Mouse (Mus musculus): Measurements from ENCODE around the gene Stat4.
A peak's percentile ranks its signal among the peaks of the same experiment; 100 is the strongest.

The Stat4 gene

DNA sequence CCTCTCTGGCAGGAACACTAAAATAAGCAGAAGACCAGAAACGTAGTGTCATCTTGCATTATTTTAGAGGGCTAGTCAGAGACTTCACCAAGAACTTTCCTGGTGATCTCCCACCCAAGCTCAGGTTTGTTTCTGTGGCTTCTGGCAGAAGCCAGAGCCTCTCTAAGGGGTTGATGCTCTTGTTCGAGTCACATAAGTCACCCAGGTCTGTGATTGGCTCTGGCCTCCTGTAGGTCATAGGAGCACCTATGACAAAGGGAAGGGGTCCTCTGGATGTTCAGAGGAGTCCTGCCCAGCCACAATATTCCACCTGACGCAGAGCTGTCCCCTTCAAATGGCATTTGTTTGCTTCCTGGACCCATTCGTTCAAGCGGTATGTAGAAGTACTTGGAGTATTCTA, at the start of gene Stat4:
Gene Stat4 (plus strand): TSS at position 301 of the 400 bp plus-strand sequence.
- no peak for DNase-seq

DNA sequence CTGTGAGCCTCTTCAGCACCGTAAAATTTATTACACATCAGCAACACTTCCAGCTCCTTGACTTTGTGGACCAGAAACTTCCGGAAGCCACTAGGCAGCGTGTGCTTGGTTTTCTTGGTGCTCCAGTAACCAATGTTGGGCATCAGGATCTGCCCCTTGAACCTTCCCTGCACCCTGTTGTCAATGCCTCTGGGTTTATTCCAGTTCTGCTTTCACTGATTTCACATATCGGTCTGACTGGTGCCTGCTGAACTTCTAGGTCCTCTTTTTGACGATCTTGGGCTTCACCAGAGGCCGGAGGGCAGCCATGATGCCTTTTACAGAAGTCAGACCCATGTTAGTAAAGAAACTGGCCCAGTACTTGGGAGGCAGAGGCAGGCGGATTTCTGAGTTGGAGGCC, 48.6 kb upstream of the Stat4 start:
- no peak for DNase-seq

DNA sequence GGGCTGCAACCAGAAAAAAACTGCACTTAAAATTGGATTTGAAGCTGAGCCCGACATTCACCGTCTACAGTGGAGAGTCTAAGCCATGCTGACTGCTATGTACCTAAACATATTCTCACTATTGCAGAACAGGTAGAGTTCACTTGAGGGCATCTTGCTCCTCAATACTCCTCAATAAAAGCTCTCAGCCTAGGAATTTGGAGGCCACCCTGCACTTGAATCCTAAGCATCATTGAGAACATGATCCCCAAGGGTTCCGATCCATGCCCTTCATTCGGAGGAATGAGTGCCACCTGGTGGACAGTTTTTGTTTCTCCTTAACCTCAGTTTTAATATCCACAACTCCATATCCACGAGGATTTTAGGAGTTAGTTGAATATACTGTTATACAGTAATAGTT, 42.2 kb upstream of the Stat4 start:
- no peak for DNase-seq

DNA sequence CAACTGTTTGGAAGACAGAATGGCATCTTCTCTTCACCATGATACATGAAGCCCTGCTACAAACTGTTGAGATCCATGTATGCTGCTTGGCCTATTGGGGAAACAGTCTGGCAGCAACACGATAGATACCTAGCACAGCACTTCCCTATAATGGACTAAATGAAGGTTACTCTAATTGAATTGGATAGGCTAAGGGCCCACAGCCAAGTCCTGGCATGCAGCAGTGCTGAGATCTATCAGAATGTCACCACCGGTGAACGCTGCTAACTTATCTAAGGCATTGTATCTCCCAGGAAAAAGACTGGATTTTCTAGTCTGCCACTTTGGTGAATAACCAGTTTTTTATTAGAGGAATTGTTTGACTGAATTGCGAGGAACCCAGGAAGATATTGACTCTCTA, 39.8 kb upstream of the Stat4 start:
- DNase-seq = no peak

DNA sequence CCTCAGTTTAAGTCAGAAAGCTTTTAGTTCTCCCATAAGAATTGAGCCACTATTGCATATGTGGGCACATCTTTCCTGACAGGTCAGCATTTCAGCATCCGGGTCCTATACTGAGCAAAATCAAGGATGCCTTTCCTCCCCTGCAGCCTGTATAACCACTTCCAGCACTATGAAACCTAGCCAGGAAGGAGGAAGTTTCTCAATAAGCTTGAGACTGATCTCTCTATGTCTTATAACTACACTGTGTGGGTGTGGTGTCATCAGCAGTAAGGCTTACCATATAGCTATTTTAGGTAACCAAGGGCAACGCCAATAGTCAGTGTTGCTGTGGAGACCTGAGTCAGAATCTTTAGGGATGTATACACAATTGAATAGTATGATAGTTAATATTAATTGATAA, 22.3 kb upstream of the Stat4 start:
- DNase-seq = no peak

DNA sequence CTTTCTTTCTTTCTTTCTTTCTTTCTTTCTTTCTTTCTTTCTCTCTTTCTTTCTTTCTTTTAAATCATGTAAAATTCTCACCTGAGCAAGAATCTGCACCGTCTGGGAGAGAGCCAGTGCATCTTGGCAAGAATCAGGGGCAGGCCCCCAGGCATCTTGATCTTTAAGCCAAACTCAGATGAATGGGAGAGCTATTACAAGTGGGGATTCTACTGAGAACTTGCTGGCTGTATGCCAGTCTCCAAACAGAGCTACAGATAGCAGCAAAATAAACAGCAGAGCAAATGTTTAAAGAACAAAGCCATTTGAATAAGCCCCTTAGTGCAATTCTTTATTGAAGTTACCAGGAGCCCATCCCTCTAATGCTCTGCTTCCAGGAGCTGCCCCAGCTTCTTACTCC, 18.0 kb upstream of the Stat4 start:
- DNase-seq = peak; percentile 19

DNA sequence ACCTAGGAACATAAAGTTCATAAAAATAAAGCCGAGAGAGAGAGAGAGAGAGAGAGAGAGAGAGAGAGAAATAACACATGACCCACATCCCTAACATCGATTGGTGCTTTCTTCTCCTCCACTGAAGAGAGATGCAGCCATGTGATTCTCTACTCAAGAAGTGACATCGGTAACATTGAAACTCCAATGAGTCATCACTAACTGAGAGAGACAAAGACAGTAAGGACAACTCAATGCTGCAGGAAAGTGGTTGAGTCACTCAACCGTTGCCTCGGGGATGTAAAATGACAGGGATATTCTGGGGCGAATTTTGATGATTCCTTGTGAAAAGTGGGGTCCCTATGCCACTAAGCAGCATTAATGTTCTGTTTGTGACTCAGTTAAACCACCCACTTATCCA, 16.8 kb upstream of the Stat4 start:
- DNase-seq = no peak

DNA sequence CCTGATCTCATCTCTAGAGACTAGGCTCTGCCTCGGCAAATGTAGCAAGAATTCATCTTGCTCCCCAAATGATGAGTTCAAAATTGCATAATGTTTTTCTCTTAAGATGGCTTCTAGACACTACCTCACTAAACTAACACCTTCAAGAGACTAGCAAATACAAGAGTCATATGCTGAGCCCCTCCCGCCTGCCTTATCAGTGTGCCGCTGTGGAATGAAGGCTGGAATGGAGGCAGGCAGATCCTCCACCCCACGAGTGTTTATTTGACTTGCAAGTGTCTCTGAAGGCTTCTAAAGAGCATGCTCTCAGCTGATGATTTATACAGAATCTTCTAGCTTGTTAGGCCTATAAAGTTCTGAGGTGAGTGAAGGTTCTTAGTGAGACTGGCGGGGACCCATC, 11.4 kb upstream of the Stat4 start:
- DNase-seq = no peak

DNA sequence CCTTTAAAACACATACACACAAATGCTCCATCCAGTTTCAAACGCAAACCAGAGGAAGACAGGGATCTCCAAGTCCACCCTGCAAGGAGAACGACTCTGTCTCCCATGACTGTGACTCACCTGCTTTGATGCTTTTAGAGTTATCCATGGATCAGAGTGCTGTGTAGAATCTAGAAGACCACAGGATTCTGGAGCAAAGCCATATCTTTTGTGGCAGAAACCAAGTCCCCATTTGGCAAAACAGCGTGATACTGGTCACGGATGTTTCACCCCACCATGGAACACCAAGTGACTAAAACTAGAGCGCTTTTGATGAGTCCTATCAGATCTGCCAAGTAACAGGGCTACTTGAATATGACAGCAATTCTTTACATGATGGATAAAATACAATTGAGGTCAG, 7.9 kb upstream of the Stat4 start:
- DNase-seq = peak; percentile 73

DNA sequence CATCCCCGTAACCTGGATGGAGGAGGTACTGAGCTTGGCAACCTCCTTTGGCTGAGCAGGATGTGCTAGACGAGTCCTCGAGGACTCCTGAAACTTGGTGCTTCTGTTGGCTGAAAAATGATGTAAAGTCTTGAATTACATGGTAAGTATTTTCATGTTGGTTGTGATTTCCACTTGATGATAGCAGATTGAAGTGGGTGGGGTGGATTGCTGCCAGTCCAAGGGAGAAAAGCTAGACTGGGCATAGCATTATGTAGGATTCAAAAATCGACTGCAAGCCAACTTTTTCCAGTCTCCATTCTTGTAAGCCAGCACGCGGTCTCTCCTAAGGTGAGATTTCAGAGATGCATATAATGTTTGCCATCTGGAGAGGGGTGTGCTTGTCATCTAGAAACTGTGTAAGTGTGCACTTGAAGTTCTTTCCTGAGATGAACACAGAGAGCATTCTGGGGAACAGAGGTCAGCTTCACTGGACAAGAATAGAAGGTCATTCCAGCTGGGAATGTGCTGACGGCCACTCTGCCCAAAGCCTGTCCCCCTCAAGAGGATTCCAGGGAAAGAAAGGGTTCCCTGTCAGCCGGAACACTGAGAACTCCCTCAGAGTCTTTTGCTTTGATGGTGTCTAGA, 5.1 kb downstream of the Stat4 start:
- DNase-seq = no peak

DNA sequence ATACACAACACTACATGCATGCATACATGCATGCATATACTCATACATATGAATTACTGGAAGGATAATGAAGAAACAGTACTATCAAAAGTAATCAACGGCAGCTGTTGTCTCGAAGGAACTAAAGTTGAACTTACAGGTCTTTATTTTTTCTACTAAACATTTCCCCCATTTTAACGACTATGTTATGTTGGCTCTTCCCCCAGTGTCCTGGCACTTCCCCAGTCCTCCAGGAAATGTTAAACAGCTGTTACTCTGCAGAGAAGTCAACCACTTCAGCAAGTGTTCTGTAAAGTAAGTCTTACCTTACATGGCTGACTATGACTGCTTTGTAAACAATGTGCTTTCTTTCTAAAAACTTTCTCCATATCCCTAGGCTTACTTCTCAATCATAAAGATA, 9.1 kb downstream of the Stat4 start:
- no peak for DNase-seq

DNA sequence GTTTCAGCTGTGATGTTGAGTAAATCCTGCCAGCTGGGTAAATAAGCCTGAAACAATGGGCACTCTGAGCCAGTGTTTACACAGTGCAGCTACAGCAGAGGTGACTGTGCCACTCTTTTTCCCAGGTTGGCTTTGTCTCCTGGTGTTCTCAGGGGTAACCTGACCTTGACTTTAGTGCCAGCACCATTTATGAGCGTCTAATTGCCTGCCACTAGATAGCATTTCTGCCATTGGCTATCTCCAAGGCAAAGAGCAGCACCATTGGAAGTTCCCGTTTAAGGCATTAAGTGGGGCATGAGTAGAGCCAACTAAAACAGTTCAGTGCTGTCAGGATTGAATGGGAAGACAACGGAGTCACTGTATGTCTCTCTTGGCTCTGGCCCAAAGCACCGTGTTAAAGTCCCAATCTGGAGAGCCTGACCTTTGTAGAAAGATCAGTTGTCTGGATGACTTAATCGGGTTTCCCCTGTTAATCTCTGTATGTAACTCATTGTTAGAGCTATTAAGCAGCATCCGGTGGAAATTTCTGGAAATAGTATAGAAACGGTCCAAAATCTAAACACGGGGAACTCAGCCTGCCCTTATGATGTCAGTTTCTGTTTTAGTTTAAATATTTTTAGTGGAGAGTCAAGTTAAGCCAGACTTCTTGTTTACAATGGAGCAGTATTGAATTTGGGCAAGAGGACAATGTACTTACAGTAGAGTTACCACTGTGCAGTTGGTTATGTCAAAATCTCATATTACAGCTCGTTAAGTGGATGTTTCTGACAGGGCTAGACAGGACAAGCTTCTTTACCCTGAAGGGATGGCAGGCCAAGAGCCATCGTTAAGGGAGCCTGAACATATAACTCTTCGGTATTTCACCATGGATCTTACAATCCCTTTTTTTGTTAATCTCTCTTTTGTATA, 10.1 kb downstream of the Stat4 start:
- no peak for DNase-seq

DNA sequence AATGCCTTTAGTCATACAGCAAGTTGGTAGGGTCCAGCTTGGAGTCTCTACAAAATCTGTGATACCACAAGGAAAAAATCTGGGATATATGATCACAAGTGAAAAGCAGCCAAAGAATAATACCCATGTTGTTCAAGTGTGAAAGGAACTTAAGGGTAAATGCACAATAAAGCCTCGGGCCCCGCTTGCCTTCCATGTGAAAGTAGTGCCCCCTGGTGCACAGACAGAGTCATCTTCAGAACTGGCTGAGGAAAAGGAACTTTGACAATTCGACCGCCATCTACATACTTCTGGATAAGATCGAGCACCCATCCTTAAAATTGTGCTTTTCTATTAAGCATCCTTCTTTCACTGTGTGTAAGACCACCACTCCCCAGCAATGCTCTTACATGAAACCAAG, 11.6 kb downstream of the Stat4 start:
- no peak for DNase-seq

DNA sequence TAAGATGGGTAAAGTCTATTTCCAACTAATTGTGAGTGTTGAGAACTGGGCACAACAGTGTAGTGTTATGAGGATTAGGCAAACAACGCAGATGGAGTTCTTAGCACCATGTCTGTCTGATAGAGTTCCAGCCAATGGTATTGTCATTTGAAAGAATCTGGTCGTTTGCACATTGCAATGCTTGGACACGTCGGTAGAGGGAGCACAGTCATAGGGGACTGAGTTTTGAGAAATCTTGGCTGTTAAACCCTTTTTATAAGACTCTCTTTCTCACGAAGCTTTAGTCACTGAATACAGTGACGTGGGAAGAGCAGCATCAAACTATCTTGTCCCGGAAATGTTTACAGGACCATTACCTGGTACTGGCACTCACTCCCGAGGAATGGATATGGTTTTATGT, 17.1 kb downstream of the Stat4 start:
- peak; percentile 19 for DNase-seq

DNA sequence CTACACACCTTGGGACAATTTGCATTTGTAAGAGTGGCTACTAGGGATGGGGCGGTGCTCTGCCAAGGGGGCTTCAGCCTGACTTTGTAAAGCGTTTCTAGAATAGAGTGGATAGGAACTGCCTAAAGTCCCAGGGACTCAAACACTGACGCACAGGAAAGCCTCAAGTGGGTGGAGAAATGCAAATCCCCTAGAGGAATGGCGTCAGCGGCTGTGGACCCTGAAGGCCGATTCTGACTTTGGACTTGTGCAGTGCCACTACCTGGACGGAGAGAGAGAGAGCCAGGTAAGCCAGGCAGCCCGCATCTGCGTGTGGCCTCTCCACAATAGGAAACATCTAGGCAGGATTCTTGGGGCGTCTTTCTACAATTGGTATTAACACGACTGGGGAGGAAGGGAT, 21.5 kb downstream of the Stat4 start:
- no peak for DNase-seq

DNA sequence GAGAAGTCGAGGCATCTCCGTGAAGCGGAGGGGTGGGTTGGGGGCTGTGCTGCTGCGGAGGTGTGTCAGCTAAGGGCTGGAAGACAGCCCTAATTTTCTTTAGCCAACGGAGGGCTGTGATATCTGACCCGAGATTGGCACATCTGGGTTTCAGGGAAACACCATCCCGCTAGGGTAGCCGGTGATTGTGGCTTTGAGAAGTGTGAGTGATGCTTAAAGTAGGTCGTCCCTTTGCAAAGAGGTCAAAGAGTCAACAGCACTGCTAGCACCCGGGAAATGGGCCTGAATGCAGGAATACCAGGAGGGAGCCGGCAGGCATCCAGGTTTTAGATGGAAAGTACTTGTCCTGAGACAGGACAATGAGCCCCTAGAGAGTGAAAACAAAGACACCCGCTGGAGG, 22.0 kb downstream of the Stat4 start:
- DNase-seq = no peak

DNA sequence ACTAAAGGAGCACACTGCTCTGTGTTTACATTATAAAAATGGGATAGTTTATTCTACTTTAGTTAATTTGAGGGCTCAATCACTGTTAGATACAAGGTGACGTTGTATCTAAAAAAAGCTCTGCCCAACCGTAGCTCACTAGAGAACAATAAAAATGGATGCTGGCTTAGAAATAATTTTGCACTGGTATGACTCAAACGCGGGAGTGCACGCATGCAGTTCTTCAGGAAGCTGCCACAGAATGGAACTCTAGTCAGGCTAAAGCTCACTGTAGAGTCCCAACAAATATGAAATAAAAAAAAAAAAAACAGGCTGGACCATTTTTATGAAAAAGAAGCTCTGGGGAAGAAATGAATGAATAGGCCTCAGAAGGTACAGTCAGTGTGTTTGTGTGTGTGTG, 23.8 kb downstream of the Stat4 start:
- no peak for DNase-seq

DNA sequence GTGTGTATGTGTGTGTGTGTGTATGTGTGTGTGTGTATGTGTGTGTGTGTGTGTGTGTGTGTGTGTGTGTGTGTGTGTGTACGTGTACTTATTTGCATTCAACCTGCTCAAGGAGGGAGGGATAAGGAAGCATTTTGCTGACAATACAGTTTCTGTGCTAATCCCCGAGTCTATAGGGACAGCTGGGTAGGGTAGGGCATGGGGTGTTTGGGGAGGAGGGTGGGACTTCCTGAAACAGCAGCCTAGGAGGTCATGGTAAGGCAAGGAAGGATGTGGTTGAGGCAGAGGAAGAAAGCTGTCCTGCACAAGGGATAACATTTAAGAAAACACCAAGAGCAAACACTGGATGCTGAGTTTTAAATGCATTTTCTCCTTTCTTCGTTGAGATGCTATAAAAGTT, 24.3 kb downstream of the Stat4 start:
- no peak for DNase-seq

DNA sequence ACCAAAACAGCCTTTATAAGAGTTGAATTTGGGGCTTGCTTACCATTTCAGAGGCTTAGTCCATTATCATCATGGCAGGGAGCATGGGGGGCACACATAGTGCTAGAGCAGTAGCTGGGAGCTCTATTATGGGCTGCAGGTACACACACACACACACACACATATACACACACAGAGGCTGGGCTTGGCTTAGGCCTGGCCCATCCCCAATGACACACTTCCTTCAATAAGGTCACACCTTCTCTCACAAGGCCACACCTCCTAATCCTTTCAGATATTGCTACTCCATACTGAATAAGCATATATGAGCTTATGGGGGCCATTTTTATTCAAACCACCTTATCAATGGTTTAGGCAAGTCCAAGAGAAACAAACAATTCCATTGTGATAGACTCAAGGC, 25.3 kb downstream of the Stat4 start:
- DNase-seq = no peak

DNA sequence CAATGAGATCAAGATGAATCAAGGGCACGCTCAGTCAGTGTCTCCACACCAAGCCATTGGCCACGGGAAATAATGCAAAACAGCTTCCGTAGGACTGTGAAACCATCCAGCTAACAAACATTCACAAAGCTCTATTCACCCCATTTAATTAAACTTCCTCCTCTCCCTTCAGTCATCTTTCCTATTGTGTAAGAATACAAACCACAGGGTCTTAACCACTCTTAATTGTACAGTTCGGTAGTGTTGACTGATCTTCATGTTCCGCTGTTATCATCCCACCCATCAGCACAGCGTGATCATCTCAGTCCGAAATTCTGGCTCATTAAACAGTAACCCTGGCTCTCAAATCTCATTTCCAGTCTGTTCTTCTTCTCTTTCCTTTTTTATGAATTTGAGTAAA, 25.8 kb downstream of the Stat4 start:
- no peak for DNase-seq

DNA sequence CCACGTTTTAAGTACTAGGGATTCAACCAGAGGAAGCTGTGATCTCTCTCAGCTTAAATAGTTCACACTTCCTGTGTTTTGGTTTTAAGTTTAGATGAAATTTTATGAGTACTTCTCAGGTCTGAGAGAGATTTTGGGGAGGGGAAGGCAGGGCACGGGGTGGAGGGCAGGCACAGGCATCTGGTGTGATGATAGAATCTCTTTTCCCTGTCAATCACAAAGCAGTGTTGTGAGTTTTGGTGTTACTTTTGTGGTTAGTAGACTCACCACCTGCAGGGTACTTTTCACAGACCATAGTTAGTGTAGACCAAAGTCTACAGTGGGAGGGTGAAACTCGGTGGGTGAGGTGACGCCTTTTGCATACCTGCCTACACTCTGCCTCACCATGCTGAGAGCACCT, 32.7 kb downstream of the Stat4 start:
- no peak for DNase-seq

DNA sequence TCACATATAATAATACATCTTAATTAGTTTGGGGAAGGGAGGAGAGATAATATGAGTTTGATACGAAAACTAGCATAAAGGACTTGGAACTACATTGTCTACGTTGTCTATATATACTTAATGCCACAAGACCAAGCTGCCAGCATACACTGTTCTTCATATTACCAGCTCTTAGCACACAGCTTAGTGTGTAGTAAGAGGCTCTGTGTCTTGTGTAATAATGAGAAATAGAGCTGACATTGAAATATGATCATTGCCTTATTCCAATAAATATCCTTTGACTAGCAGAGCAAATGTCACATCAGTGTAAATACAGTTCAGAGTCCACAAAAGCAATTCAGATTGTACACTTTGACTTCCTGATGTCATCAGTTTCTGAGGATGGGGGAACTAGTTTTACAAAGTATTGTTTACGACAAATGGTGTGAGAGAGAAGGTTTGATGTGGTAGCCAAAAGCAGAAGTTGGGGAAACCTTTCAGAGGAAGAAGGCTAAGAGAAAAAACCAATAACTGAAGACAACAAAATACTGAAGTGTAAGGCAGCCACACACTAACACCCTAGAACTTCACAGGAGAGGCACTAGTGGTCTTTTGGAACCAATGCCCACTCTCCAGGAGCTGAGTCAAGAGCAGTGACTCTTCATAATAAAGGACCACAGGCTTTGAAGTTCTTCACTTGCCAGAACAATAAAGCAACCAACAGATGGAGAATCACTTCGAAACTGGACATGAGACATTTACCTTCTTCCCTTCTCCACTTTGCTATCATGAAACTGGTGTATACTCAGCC, 35.2 kb downstream of the Stat4 start:
- no peak for DNase-seq

DNA sequence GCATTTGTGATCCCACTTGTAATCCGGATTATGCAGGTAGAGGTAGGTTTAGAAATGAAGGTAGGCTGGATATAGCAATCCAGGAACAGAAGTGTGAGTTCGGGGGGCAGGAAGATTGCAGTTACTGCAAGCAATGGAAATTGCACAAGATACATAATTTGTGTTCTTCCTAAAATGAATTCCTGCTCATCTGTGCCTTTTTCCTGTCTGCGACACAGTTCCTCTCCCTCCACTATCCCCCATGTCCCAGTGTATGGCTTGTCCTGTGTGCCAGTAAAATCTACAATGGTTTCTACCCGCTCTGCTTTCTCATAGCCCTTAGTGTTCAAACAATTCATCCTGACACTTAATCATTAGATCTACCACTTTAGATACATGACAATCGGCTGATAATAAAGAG, 41.7 kb downstream of the Stat4 start:
- no peak for DNase-seq
